13 mouse cellular contexts compared by ENCODE assay signal in the genomic region with DNA sequence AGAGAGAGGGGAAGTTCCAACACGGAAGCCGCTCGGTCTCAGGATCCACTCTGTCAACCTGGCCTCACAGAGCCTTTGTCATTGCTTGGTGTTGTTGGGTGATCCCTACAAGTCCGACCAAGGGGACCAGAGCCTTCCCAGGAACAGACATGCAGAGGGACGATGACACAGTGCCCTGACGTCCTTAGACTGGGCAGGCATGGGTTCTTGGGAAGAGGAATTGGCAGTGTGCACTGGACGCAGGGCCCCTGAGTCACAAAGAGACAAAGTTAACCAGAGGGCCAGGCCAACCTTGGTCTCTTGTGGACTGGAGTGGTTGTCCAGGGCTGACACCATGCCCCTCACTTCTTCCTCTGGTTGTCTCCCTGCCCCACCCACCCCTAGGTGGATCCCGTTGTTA.
A peak's percentile ranks its signal among the peaks of the same experiment; 100 is the strongest.
DNase-seq lines count a peak whose midpoint lies in the region; ATAC-seq and TF ChIP-seq lines count a peak whose summit lies in the region.
"Had no signal": no experiment of that assay in that cellular context is flagged by ENCODE, and none has a peak within 500 bp of the region (broad histone marks: within the 10 kb centered on the region; RNA-seq: fewer than 3 reads in every experiment).

No protein-coding gene starts in this region.

- DNase-seq in gastrocnemius, adult 2 months, result no peak
- no peak for DNase-seq in gastrocnemius, postnatal 25 days
- DNase-seq in limb, embryonic 10.5 days (ENCODE audit: low spot score), result no peak
- DNase-seq in adrenal gland, postnatal 25 days, result peak; percentile 52
- no peak for DNase-seq in lung, adult 18-20 months
- no peak for DNase-seq in hindbrain, postnatal 0 days (ENCODE audit: low spot score)
- DNase-seq: forebrain, postnatal 0 days; lung, postnatal 14 days had no signal

- H3K27ac ChIP-seq in gastrocnemius, adult 2 months, result peak overlapping the region; percentile 68
- H3K27ac ChIP-seq in limb, embryonic 15.5 days, result peak overlapping the region; percentile 43; the same call in 1 of the 2 replicates
- no peak overlapping the region for H3K27ac ChIP-seq in limb, embryonic 10.5 days
- H3K27ac ChIP-seq in liver, embryonic 16.5 days (ENCODE audit: low read length), result peak overlapping the region; percentile 78
- H3K27ac ChIP-seq in hindbrain, postnatal 0 days, result no peak overlapping the region
- H3K27ac ChIP-seq: embryonic facial prominence, embryonic 15.5 days; hindbrain, embryonic 14.5 days had no signal

- H3K36me3 ChIP-seq in limb, embryonic 15.5 days, result peaks cover 21% of the 10 kb centered on the region
- H3K36me3 ChIP-seq in limb, embryonic 10.5 days, result peaks cover 83% of the 10 kb centered on the region
- H3K36me3 ChIP-seq in liver, embryonic 16.5 days (ENCODE audit: control insufficient read depth, insufficient read depth), result no peaks in the 10 kb centered on the region
- H3K36me3 ChIP-seq in hindbrain, postnatal 0 days (ENCODE audit: insufficient read depth, low read length), result no peaks in the 10 kb centered on the region

- no peak overlapping the region for H3K4me3 ChIP-seq in gastrocnemius, adult 2 months
- no peak overlapping the region for H3K4me3 ChIP-seq in limb, embryonic 15.5 days
- no peak overlapping the region for H3K4me3 ChIP-seq in limb, embryonic 10.5 days
- H3K4me3 ChIP-seq in liver, embryonic 16.5 days (ENCODE audit: low read depth, low read length), result no peak overlapping the region
- H3K4me3 ChIP-seq in hindbrain, postnatal 0 days (ENCODE audit: low read length), result no peak overlapping the region
- H3K4me3 ChIP-seq: embryonic facial prominence, embryonic 15.5 days had no signal

- intact Hi-C loops in gastrocnemius, adult 2 months (cut with DNase I), result loop anchor here (5.0 kb wide), 1 partner anchor 35 kb away; no protein-coding TSS in a partner anchor

- H3K4me1 ChIP-seq in limb, embryonic 15.5 days, result peaks cover 48% of the 10 kb centered on the region
- H3K4me1 ChIP-seq in limb, embryonic 10.5 days, result peaks cover 52% of the 10 kb centered on the region
- H3K4me1 ChIP-seq in liver, embryonic 16.5 days (ENCODE audit: control insufficient read depth, low read depth, low read length), result peaks cover 64% of the 10 kb centered on the region
- H3K4me1 ChIP-seq in hindbrain, postnatal 0 days (ENCODE audit: insufficient read depth, low read length), result no peaks in the 10 kb centered on the region; the same call in 1 of the 2 replicates

- no peak for ATAC-seq in limb, embryonic 15.5 days (ENCODE audit: insufficient number of reproducible peaks, low FRiP score, low TSS enrichment, low read depth)
- ATAC-seq in liver, embryonic 16.5 days (ENCODE audit: low read depth), result no peak
- ATAC-seq in hindbrain, postnatal 0 days, result no peak

- H3K9ac ChIP-seq in limb, embryonic 15.5 days, result no peak overlapping the region
- no peak overlapping the region for H3K9ac ChIP-seq in liver, embryonic 16.5 days (ENCODE audit: low read depth, low read length)
- no peak overlapping the region for H3K9ac ChIP-seq in hindbrain, postnatal 0 days (replicated peaks; ENCODE audit: low read length)
- H3K9ac ChIP-seq: embryonic facial prominence, embryonic 15.5 days; forebrain, postnatal 0 days; hindbrain, embryonic 14.5 days had no signal

- no peak for TF ChIP-seq CTCF in gastrocnemius, adult 2 months (IDR thresholded peaks at IDR 0.05)
- no peak for TF ChIP-seq CTCF in hindbrain, postnatal 0 days (IDR thresholded peaks at IDR 0.05; ENCODE audit: low read depth)

- no peaks in the 10 kb centered on the region for H3K27me3 ChIP-seq in limb, embryonic 15.5 days
- no peaks in the 10 kb centered on the region for H3K27me3 ChIP-seq in limb, embryonic 10.5 days (ENCODE audit: low read depth, poor library complexity, severe bottlenecking)
- H3K27me3 ChIP-seq in liver, embryonic 16.5 days (ENCODE audit: control insufficient read depth, insufficient read depth, low read depth, low read length), result no peaks in the 10 kb centered on the region
- no peaks in the 10 kb centered on the region for H3K27me3 ChIP-seq in hindbrain, postnatal 0 days (ENCODE audit: insufficient read depth, low read length)
- H3K27me3 ChIP-seq: embryonic facial prominence, embryonic 15.5 days; Patski had no signal

- 87% methylated on average over 8 of the region's 8 CpGs for WGBS in limb, embryonic 15.5 days
- 96% methylated on average over 8 of the region's 8 CpGs for WGBS in limb, embryonic 10.5 days
- 73% methylated on average over 8 of the region's 8 CpGs for WGBS in liver, embryonic 16.5 days (ENCODE audit: insufficient replicate concordance)
- 81% methylated on average over 8 of the region's 8 CpGs for WGBS in hindbrain, postnatal 0 days

- no peak overlapping the region for H3K4me2 ChIP-seq in limb, embryonic 15.5 days
- no peak overlapping the region for H3K4me2 ChIP-seq in liver, embryonic 16.5 days (ENCODE audit: low read depth, low read length)
- no peak overlapping the region for H3K4me2 ChIP-seq in hindbrain, postnatal 0 days (ENCODE audit: low read depth, low read length)
- H3K4me2 ChIP-seq: embryonic facial prominence, embryonic 15.5 days; hindbrain, embryonic 14.5 days had no signal

- H3K9me3 ChIP-seq in limb, embryonic 15.5 days, result no peaks in the 10 kb centered on the region
- no peaks in the 10 kb centered on the region for H3K9me3 ChIP-seq in limb, embryonic 10.5 days (replicated peaks)
- H3K9me3 ChIP-seq in liver, embryonic 16.5 days (replicated peaks; ENCODE audit: control insufficient read depth, low read length), result no peaks in the 10 kb centered on the region
- H3K9me3 ChIP-seq in hindbrain, postnatal 0 days (ENCODE audit: low read length), result no peaks in the 10 kb centered on the region
- H3K9me3 ChIP-seq: embryonic facial prominence, embryonic 15.5 days had no signal

Comparison
In these comparisons a context has a peak if more than half of its experiments do, and no peak if none do; other contexts are left out.
1. H3K27ac ChIP-seq: peak in gastrocnemius, adult 2 months (single experiment), limb, embryonic 15.5 days (single experiment) and liver, embryonic 16.5 days (single experiment); none in limb, embryonic 10.5 days (single experiment) and hindbrain, postnatal 0 days (single experiment).